Mouse (Mus musculus): ENCODE measurements around the gene Tyrobp. TPM values are rescaled to one million over a fixed set of nuclear protein-coding genes. Genes with fewer than 3 reads are reported as not detected.

The Tyrobp gene
- polyA plus RNA-seq, 1 experiment from 2014 or later, result 53.5 TPM

- Histone ChIP-seq H3K27me3 (ENCODE audit: control insufficient read depth, insufficient read depth, low read depth, low read length) (no peaks in the 10 kb centered on the region), H3K9me3 (ENCODE audit: control insufficient read depth, low read length) (no peaks in the 10 kb centered on the region), H3K27ac (ENCODE audit: low read length) (no peak overlapping the region), H3K36me3 (ENCODE audit: control insufficient read depth, insufficient read depth, low read length) (no peaks in the 10 kb centered on the region), H3K4me3 (ENCODE audit: low read length) (no peak overlapping the region), H3K9ac (ENCODE audit: low read length) (no peak overlapping the region), H3K4me1 (replicated peaks; ENCODE audit: control insufficient read depth, insufficient read depth, low read length) (no peaks in the 10 kb centered on the region), H3K4me2 (ENCODE audit: low read depth, low read length) (no peak overlapping the region)
- no peak for ATAC-seq (ENCODE audit: low read depth)
- WGBS, result 37% methylated on average over 9 of the region's 9 CpGs
Observed at GRCm38 (mm10) chr7:30435156-30435555, 21.6 kb downstream of the Tyrobp start.

- no peaks in the 10 kb centered on the region for H3K36me3 ChIP-seq (ENCODE audit: control insufficient read depth, insufficient read depth, low read length)
- no peaks in the 10 kb centered on the region for H3K9me3 ChIP-seq (ENCODE audit: control insufficient read depth, low read length)
- 16% methylated on average over 10 of the region's 10 CpGs for WGBS
- no peak overlapping the region for H3K4me3 ChIP-seq (ENCODE audit: low read length)
- H3K27ac ChIP-seq (ENCODE audit: low read length), result no peak overlapping the region
- no peak for ATAC-seq (ENCODE audit: low read depth)
- H3K4me2 ChIP-seq (ENCODE audit: low read depth, low read length), result no peak overlapping the region
- H3K27me3 ChIP-seq (ENCODE audit: control insufficient read depth, insufficient read depth, low read depth, low read length), result no peaks in the 10 kb centered on the region
- no peaks in the 10 kb centered on the region for H3K4me1 ChIP-seq (replicated peaks; ENCODE audit: control insufficient read depth, insufficient read depth, low read length)
- no peak overlapping the region for H3K9ac ChIP-seq (ENCODE audit: low read length)
Observed at GRCm38 (mm10) chr7:30436879-30437278, 23.3 kb downstream of the Tyrobp start.

DNA sequence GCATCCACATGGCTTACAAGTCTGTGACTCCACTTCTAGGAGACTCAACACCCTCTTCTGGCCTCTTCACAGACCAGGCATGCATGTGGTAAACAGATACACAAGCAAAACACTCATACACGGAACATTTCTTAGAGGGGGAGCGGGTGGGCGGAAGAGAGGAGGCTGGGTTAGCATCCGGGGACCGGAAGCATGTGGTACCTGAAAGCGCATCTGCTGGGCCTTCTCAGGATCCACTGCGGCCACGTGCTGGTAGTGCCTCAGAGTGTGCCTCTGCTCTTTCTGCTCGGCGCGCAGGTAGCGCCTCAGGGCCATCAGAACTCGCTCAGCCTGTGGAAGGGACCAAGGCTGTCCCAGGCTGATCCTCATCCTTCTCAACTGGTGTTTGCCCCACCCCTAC, 26.2 kb downstream of the Tyrobp start:
- H3K4me1 ChIP-seq (replicated peaks; ENCODE audit: control insufficient read depth, insufficient read depth, low read length), result peaks cover 8% of the 10 kb centered on the region
- no peak overlapping the region for H3K9ac ChIP-seq (ENCODE audit: low read length)
- 0 out of 2 replicates have a peak, but pooled peaks cover 2% of the 10 kb centered on the region for H3K27me3 ChIP-seq (ENCODE audit: control insufficient read depth, insufficient read depth, low read depth, low read length)
- H3K4me3 ChIP-seq (ENCODE audit: low read length), result no peak overlapping the region
- ATAC-seq (ENCODE audit: low read depth), result no peak
- no peak overlapping the region for H3K4me2 ChIP-seq (ENCODE audit: low read depth, low read length)
- H3K27ac ChIP-seq (ENCODE audit: low read length), result no peak overlapping the region
- no peaks in the 10 kb centered on the region for H3K36me3 ChIP-seq (ENCODE audit: control insufficient read depth, insufficient read depth, low read length)
- no peaks in the 10 kb centered on the region for H3K9me3 ChIP-seq (ENCODE audit: control insufficient read depth, low read length)
- WGBS, result 78% methylated on average over 13 of the region's 13 CpGs

DNA sequence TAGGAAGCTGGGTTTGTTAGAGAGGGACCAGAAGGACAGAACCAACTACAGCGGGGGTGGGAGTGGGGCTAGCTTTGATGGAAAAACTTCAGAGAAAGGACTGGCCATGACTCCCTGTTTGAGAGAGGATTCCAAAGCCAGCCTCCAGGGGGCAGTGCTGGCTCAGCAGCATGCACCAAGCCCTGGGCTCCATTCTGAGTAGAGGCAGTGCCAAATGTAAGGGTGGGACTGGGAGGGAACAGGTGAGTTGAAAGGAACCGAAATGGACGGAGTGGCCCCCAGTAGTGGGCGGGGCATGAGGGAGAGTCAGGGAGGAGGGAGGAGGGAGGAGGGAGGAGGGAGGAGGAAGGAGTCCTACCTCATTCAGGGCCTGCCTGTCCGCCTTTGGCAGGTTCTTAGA, 27.1 kb downstream of the Tyrobp start:
- ATAC-seq (ENCODE audit: low read depth), result no peak
- no peak overlapping the region for H3K4me3 ChIP-seq (ENCODE audit: low read length)
- H3K9ac ChIP-seq (ENCODE audit: low read length), result no peak overlapping the region
- 17% methylated on average over 4 of the region's 5 CpGs for WGBS
- peaks cover 14% of the 10 kb centered on the region for H3K4me1 ChIP-seq (replicated peaks; ENCODE audit: control insufficient read depth, insufficient read depth, low read length)
- H3K27ac ChIP-seq (ENCODE audit: low read length), result no peak overlapping the region
- H3K9me3 ChIP-seq (ENCODE audit: control insufficient read depth, low read length), result no peaks in the 10 kb centered on the region
- no peaks in the 10 kb centered on the region for H3K36me3 ChIP-seq (ENCODE audit: control insufficient read depth, insufficient read depth, low read length)
- H3K4me2 ChIP-seq (ENCODE audit: low read depth, low read length), result no peak overlapping the region
- 0 out of 2 replicates have a peak, but pooled peaks cover 6% of the 10 kb centered on the region for H3K27me3 ChIP-seq (ENCODE audit: control insufficient read depth, insufficient read depth, low read depth, low read length)

GRCm38 (mm10) chr7:30443696-30444095, 30.1 kb downstream of the Tyrobp start:
- Histone ChIP-seq H3K9me3 (ENCODE audit: control insufficient read depth, low read length) (peaks cover 4% of the 10 kb centered on the region; the same call in 1 of the 2 replicates), H3K4me3 (ENCODE audit: low read length) (no peak overlapping the region), H3K4me2 (ENCODE audit: low read depth, low read length) (0 out of 2 replicates have a peak overlapping the region, but pooled peaks have one; percentile 92), H3K36me3 (ENCODE audit: control insufficient read depth, insufficient read depth, low read length) (no peaks in the 10 kb centered on the region), H3K9ac (ENCODE audit: low read length) (no peak overlapping the region), H3K27ac (ENCODE audit: low read length) (no peak overlapping the region), H3K27me3 (ENCODE audit: control insufficient read depth, insufficient read depth, low read depth, low read length) (0 out of 2 replicates have a peak, but pooled peaks cover 9% of the 10 kb centered on the region), H3K4me1 (replicated peaks; ENCODE audit: control insufficient read depth, insufficient read depth, low read length) (peaks cover 15% of the 10 kb centered on the region)
- 17% methylated on average over 9 of the region's 9 CpGs for WGBS
- no peak for ATAC-seq (ENCODE audit: low read depth)

- peak; percentile 27 for ATAC-seq (ENCODE audit: low read depth)
- WGBS, result under 1% methylated on average over 37 of the region's 38 CpGs
Observed at GRCm38 (mm10) chr7:30444154-30444970, 30.8 kb downstream of the Tyrobp start.

DNA sequence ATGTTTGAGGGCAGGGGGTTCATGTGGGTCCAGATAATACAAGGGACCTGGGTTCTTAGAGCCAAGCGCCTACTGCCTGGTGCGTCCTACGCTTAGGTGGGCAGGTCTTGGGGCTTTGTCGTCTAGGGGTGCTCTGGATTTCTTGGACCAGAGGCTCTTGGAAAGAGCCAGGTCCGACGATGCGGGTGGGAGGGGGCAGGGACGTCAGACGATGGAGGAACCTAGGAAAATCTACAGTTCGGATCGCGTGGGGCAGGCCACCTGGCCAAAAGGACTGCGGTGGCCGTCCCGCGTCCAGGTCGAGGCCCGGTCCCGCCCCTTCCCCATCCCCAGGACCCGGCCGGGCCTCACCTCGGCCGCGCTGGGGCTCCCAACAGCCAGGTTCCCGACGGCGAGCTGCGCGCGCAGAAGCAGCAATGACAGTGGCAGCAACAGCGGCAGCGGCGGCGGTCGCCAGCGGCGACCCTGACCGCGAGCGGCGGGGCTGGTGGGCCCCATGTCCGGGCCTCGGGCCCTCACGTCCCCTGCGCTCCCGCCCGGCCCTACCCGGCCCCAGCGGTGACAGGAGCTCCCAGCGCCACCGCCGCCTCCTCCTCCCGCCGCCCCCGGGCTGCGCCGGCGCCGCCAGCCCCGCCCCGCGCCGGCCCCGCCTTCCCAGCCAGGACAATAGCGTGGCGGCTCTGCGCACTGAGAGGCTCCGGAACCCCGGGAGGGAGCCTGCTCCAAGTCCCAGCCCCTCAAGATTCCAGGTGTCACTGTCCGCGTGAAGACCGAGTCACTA, 31.6 kb downstream of the Tyrobp start, which contains the start of gene Aplp1:
Aplp1 (minus strand) TSS at position 565 of the 781 bp plus-strand sequence.
- peaks cover 15% of the 10 kb centered on the region for H3K4me1 ChIP-seq (replicated peaks; ENCODE audit: control insufficient read depth, insufficient read depth, low read length)
- peak within 1 kb of the TSS; percentile 92 for H3K4me2 ChIP-seq (ENCODE audit: low read depth, low read length)
- H3K9me3 ChIP-seq (ENCODE audit: control insufficient read depth, low read length), result peaks cover 4% of the 10 kb centered on the region; the same call in 1 of the 2 replicates
- no peaks in the 10 kb centered on the region for H3K36me3 ChIP-seq (ENCODE audit: control insufficient read depth, insufficient read depth, low read length)
- under 1% methylated on average over 49 of the region's 72 CpGs for WGBS
- no peak within 1 kb of the TSS for H3K27ac ChIP-seq (ENCODE audit: low read length)
- peak; percentile 85 for ATAC-seq (ENCODE audit: low read depth)
- H3K9ac ChIP-seq (ENCODE audit: low read length), result peak within 1 kb of the TSS; percentile 69
- H3K27me3 ChIP-seq (ENCODE audit: control insufficient read depth, insufficient read depth, low read depth, low read length), result 0 out of 2 replicates have a peak, but pooled peaks cover 9% of the 10 kb centered on the region
- peak within 1 kb of the TSS; percentile 70 for H3K4me3 ChIP-seq (ENCODE audit: low read length)

More at GRCm38 (mm10) chr7:30444154-30444970, 30.8 kb downstream of the Tyrobp start:
- Histone ChIP-seq H3K27me3 (ENCODE audit: control insufficient read depth, insufficient read depth, low read depth, low read length) (0 out of 2 replicates have a peak, but pooled peaks cover 9% of the 10 kb centered on the region), H3K4me2 (ENCODE audit: low read depth, low read length) (peak overlapping the region; percentile 92), H3K36me3 (ENCODE audit: control insufficient read depth, insufficient read depth, low read length) (no peaks in the 10 kb centered on the region), H3K9ac (ENCODE audit: low read length) (peak overlapping the region; percentile 69), H3K4me1 (replicated peaks; ENCODE audit: control insufficient read depth, insufficient read depth, low read length) (peaks cover 15% of the 10 kb centered on the region), H3K9me3 (ENCODE audit: control insufficient read depth, low read length) (peaks cover 4% of the 10 kb centered on the region; the same call in 1 of the 2 replicates), H3K4me3 (ENCODE audit: low read length) (peak overlapping the region; percentile 70), H3K27ac (ENCODE audit: low read length) (no peak overlapping the region)

DNA sequence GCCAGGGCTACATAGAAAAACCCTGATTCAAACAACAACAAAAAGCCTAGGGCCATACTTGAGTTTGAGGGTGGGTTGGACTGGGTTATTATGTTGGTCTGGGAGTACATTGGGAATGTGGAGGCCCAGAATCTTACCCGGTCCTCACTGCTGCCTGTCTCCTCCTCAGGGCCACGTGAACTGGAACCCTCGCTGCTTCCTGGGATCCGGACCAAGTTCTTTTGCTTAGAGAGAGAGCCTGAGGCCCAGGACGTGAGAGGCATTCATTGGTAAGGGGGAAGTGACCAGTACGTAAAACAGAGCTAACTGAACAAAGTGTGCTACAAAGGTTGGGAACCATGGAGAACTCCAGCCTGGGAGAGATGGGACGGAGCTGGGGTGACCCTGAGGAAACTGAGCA, 36.7 kb downstream of the Tyrobp start:
- Histone ChIP-seq H3K4me1 (replicated peaks; ENCODE audit: control insufficient read depth, insufficient read depth, low read length) (peaks cover 3% of the 10 kb centered on the region; the same call in 1 of the 2 replicates), H3K9me3 (ENCODE audit: control insufficient read depth, low read length) (peaks cover 4% of the 10 kb centered on the region; the same call in 1 of the 2 replicates), H3K9ac (ENCODE audit: low read length) (no peak overlapping the region), H3K4me2 (ENCODE audit: low read depth, low read length) (no peak overlapping the region), H3K27me3 (ENCODE audit: control insufficient read depth, insufficient read depth, low read depth, low read length) (peaks cover 35% of the 10 kb centered on the region), H3K27ac (ENCODE audit: low read length) (no peak overlapping the region), H3K36me3 (ENCODE audit: control insufficient read depth, insufficient read depth, low read length) (no peaks in the 10 kb centered on the region), H3K4me3 (ENCODE audit: low read length) (no peak overlapping the region)
- WGBS, result 57% methylated on average over 7 of the region's 7 CpGs
- no peak for ATAC-seq (ENCODE audit: low read depth)

DNA sequence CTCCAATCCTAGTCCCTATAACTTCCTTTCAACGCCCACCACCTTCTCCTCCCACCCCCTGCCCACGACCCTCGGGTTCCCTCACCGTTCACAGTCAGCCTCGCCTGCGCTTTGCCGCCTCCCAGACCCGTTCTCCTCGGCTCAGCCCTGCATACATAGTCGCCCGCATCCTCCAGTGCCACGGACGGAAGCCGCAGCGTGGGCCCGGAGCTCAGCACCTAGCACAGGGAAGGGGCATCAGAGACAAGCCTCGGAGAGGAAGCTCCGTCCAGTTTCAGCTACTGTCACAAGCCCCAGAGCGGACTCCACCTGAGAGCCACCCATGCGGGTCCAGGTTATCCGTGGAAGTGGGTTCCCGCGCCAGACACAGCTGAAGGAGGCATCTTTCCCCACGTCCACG, 39.8 kb downstream of the Tyrobp start:
- 17% methylated on average over 25 of the region's 25 CpGs for WGBS

More for the DNA sequence above, 39.8 kb downstream of the Tyrobp start:
- no peak for ATAC-seq (ENCODE audit: low read depth)
- no peak overlapping the region for H3K9ac ChIP-seq (ENCODE audit: low read length)
- H3K27ac ChIP-seq (ENCODE audit: low read length), result no peak overlapping the region
- H3K4me3 ChIP-seq (ENCODE audit: low read length), result no peak overlapping the region
- no peak overlapping the region for H3K4me2 ChIP-seq (ENCODE audit: low read depth, low read length)
- peaks cover 60% of the 10 kb centered on the region for H3K27me3 ChIP-seq (ENCODE audit: control insufficient read depth, insufficient read depth, low read depth, low read length)
- no peaks in the 10 kb centered on the region for H3K36me3 ChIP-seq (ENCODE audit: control insufficient read depth, insufficient read depth, low read length)
- no peaks in the 10 kb centered on the region; the same call in 1 of the 2 replicates for H3K4me1 ChIP-seq (replicated peaks; ENCODE audit: control insufficient read depth, insufficient read depth, low read length)
- H3K9me3 ChIP-seq (ENCODE audit: control insufficient read depth, low read length), result no peaks in the 10 kb centered on the region

All from lung, embryonic 16.5 days (tissue).